Mouse (Mus musculus) heart, postnatal 0 days (tissue): ENCODE results near the gene Cadps2. TPM values are rescaled to one million over a fixed set of nuclear protein-coding genes. Genes with fewer than 3 reads are reported as not detected.

Experiments
- ATAC-seq: fragments of 200-750 bp; cut with Nextera tagmentation; 2 replicates; pipeline ENCODE4 v1.8.0; 2017; ENCODE audit warnings: low read depth, moderate number of reproducible peaks, moderate library complexity; ENCODE audit not compliant: insufficient read depth
- DNase-seq: peaks from one replicate; pipeline ENCODE4 v3.0.0-alpha.2; 2016; ENCODE audit warnings: low spot score
- H3K27ac ChIP-seq: fragments of 300-500 bp; sonication (generic); 2 replicates; pipeline ENCODE4 v1.5.1; 2014; ENCODE audit warnings: low read depth, mild to moderate bottlenecking
- H3K27me3 ChIP-seq: fragments of 300-500 bp; sonication (generic); 2 replicates; pipeline ENCODE4 v1.6.1; 2014; ENCODE audit warnings: low read length, mixed read lengths; ENCODE audit not compliant: control insufficient read depth, insufficient read depth
- H3K36me3 ChIP-seq: fragments of 300-500 bp; sonication (generic); replicated peaks from 2 replicates; pipeline ENCODE4 v1.6.1; 2014; ENCODE audit warnings: low read length, mixed read lengths; ENCODE audit not compliant: control insufficient read depth, insufficient read depth
- H3K4me1 ChIP-seq: fragments of 300-500 bp; sonication (generic); 2 replicates; pipeline ENCODE4 v1.6.1; 2014; ENCODE audit warnings: antibody characterized with exemption; ENCODE audit not compliant: control insufficient read depth, insufficient read depth
- H3K4me2 ChIP-seq: fragments of 300-500 bp; sonication (generic); 2 replicates; pipeline ENCODE4 v1.6.1; 2014; ENCODE audit warnings: low read depth, mild to moderate bottlenecking, low read length, moderate library complexity
- H3K4me3 ChIP-seq: fragments of 300-500 bp; sonication (generic); 2 replicates; pipeline ENCODE4 v1.5.1; 2014; ENCODE audit warnings: low read depth, low read length
- H3K9ac ChIP-seq: fragments of 300-500 bp; sonication (generic); replicated peaks from 2 replicates; pipeline ENCODE4 v1.6.1; 2014; ENCODE audit warnings: low read depth, low read length, mixed read lengths
- H3K9me3 ChIP-seq: fragments of 300-500 bp; sonication (generic); replicated peaks from 2 replicates; pipeline ENCODE4 v1.6.1; 2016; ENCODE audit warnings: low read length; ENCODE audit not compliant: control insufficient read depth
- CTCF ChIP-seq: IDR thresholded peaks from 2 replicates; pipeline ENCODE4 v1.5.1; 2016; ENCODE audit warnings: antibody characterized with exemption, control low read depth, low read depth
- EP300 ChIP-seq: IDR thresholded peaks from 2 replicates; pipeline ENCODE4 v1.6.1; 2016; ENCODE audit warnings: antibody characterized with exemption, low read depth
- WGBS: fragments of 180-500 bp; shearing (Covaris S2); extraction: QIAGEN DNeasy Blood & Tissue Kit; methylation state at CpG from one replicate; pipeline ENCODE4 v1.1.7; 2014; 5-methylcytosine and 5-hydroxymethylcytosine counted together
- polyA plus RNA-seq: library from polyadenylated mRNA; unstranded; fragments of >200 nt; fragmentation: Nextera tagmentation; extraction: Ambion mirVana; gene quantifications from 2 replicates; pipeline ENCODE4 v1.2.1, GENCODE M21; 2015
- total RNA-seq: library from RNA; depleted of rRNA; stranded (reverse); fragments of >200 nt; gene quantifications from 2 replicates; pipeline ENCODE4 v1.2.3, GENCODE M21; 2014; ENCODE audit warnings: low replicate concordance

Cadps2 gene
- total and polyA plus RNA-seq, 2 experiments from 2014 or later, result 0.44 to 1.8 TPM

DNA sequence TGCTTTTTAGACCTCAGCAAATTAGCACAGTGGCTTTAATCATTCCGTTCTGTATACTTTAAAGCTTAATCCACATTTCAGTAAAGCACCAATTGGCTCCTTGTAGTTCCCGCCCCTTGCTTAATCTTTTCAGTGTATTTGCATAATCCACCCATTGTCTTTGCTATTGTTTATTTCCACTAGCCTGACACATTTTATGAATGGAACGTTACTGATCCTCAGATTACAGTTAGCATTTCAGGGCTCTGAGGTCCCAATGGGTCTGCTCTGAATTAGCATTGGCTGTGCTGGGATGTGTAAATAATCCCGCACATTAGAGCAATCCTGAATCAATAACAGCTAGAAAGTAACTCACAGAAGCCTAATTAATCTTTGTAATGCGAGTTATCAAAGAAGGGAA, 452.5 kb downstream of the Cadps2 start:
- H3K9ac ChIP-seq, result no peak overlapping the region
- no peak overlapping the region for H3K4me2 ChIP-seq
- no peaks in the 10 kb centered on the region for H3K36me3 ChIP-seq
- ATAC-seq (no peak), DNase-seq (no peak)
- H3K4me1 ChIP-seq, result no peaks in the 10 kb centered on the region
- TF ChIP-seq CTCF, result no peak
- TF ChIP-seq EP300, result no peak
- WGBS, result 44% methylated on average over 5 of the region's 5 CpGs
- H3K4me3 ChIP-seq, result no peak overlapping the region
- H3K27ac ChIP-seq, result no peak overlapping the region
- H3K27me3 ChIP-seq, result no peaks in the 10 kb centered on the region
- no peaks in the 10 kb centered on the region for H3K9me3 ChIP-seq

DNA sequence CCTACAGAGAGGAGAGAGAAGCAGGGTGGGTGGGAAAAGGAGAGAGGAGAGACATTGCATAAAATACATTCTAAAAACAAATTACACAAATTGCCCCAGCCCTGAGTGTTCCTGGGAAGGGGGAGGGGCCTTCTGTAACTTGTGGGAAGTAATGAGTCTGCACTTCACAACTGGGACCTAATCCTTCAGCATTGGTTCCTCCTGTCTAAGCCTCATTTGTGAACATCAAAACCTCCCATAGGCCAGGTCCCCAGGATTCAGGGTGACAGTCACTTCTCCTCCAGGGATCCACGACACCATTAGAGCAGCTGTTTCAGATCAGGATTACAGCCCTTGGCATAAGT, 456.2 kb downstream of the Cadps2 start:
- Histone ChIP-seq H3K36me3 (no peaks in the 10 kb centered on the region), H3K4me3 (no peak overlapping the region), H3K4me1 (no peaks in the 10 kb centered on the region), H3K27ac (no peak overlapping the region), H3K4me2 (no peak overlapping the region), H3K9me3 (no peaks in the 10 kb centered on the region), H3K27me3 (no peaks in the 10 kb centered on the region), H3K9ac (no peak overlapping the region)
- ATAC-seq (no peak), DNase-seq (no peak)
- TF ChIP-seq CTCF (no peak), EP300 (no peak)
- WGBS, result 33% methylated on average over 1 of the region's 1 CpGs

DNA sequence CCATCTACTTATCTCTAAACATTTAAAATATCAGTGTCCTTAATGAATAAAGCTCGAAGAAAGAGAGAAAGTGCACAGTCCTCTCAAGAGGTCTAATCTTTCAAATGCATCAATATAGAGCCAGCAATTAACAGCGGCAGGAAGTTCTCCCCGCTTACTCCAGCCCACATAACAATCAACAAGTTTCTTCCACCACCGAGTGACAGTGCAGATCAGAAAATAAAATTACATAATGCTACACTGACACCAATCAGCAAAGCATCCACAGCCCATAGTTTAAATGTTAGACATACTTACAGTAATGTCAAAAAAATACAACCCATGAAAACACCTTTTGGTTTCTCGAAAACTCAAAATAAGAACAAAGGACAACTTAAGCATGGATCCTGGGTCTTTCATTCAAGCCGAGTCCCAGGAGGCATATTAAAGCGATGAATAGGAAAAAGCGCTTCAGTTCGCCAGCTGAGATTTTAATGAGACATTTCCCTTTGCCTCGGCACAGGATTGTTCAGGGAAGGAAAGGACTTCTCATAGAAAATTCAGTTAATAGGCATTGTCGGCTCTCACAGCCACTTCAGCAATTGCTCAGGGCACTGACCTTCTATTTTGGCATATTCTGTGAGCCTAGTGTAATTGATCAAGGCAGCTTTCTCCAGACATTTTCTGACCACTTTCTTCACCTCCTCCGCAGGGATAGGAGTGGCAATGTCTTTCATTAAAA, 456.8 kb downstream of the Cadps2 start:
- H3K36me3 ChIP-seq, result no peaks in the 10 kb centered on the region
- no peak for ATAC-seq
- no peak for TF ChIP-seq CTCF
- TF ChIP-seq EP300, result no peak
- no peak overlapping the region for H3K9ac ChIP-seq
- H3K27me3 ChIP-seq, result no peaks in the 10 kb centered on the region
- H3K4me1 ChIP-seq, result no peaks in the 10 kb centered on the region
- H3K9me3 ChIP-seq, result no peaks in the 10 kb centered on the region
- DNase-seq, result no peak
- no peak overlapping the region for H3K4me3 ChIP-seq
- no peak overlapping the region for H3K27ac ChIP-seq
- no peak overlapping the region for H3K4me2 ChIP-seq
- 47% methylated on average over 12 of the region's 12 CpGs for WGBS

DNA sequence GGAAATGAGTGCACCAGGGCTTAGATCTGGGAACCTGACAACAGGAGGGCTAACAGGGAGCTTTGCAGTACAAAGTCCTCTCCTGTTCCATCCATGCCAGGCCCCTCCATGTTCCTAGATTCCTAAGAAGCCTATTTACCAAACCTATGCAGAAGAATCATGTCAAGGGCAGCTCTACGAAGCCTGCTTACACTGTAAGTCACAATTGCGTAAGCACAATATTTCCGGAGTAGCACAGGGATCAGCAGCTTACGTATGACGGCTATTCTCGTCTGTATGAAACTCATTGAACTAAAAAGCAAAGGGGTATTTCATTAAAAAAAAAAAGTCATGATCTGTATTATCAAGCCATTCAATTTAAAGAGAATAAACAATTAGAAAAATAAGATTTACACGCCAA, 462.9 kb downstream of the Cadps2 start:
- no peaks in the 10 kb centered on the region for H3K9me3 ChIP-seq
- no peaks in the 10 kb centered on the region for H3K36me3 ChIP-seq
- no peak overlapping the region for H3K4me3 ChIP-seq
- H3K4me1 ChIP-seq, result no peaks in the 10 kb centered on the region
- no peak overlapping the region for H3K9ac ChIP-seq
- 84% methylated on average over 7 of the region's 7 CpGs for WGBS
- DNase-seq (no peak), ATAC-seq (no peak)
- TF ChIP-seq CTCF (no peak), EP300 (no peak)
- no peak overlapping the region for H3K27ac ChIP-seq
- no peak overlapping the region for H3K4me2 ChIP-seq
- H3K27me3 ChIP-seq, result no peaks in the 10 kb centered on the region

DNA sequence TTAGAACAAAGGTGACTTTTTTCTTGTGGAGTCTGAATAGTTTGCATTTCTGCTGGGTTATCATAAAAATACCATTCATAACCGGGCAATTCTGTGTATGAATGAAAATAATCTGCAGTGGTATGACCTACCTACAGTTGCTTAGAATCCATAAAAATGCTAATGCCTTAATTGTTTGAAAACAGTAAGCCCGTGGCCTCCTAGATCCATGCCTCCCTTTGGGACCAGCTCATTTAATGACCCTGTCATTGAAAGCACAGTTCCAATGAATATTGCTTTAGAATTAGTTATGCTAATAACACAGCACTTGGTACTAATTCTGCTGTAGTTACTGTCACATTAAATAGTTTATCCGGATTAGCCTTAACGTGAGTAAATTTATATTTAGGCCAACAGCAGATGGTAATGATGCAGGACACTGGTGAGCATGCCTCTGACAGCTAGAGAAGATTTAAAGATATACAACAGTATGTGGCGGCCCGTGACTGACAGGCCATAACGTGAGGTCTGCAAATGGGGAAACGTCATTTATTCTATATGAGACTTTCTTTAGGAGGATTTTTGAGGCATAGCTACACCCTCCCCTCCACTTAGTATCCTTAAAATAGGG, 477.3 kb downstream of the Cadps2 start:
- H3K36me3 ChIP-seq, result no peaks in the 10 kb centered on the region
- H3K27me3 ChIP-seq, result no peaks in the 10 kb centered on the region
- no peak overlapping the region for H3K9ac ChIP-seq
- ATAC-seq (no peak), DNase-seq (no peak)
- WGBS, result 69% methylated on average over 8 of the region's 8 CpGs
- no peaks in the 10 kb centered on the region for H3K4me1 ChIP-seq
- TF ChIP-seq EP300, result no peak
- no peak for TF ChIP-seq CTCF
- H3K27ac ChIP-seq, result no peak overlapping the region
- no peak overlapping the region for H3K4me3 ChIP-seq
- H3K4me2 ChIP-seq, result no peak overlapping the region
- no peaks in the 10 kb centered on the region for H3K9me3 ChIP-seq

DNA sequence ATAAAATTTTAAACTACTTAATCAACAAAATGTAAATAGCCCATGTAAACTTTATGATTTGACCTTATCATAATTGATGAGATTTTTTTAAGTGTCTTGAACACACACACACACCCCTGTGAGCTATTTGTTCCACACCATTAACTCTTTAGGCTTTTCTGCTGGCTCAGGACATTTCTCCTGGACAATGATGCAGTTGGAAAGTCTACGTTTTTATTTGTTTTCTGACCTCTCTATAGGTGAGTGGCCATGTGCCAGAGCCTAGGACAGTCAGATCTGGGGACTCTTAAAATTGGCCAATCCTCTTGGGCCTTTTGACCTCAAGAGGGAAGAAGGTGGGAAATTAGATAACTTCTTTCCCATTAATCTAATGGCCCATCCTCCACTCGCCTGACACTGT, 478.6 kb downstream of the Cadps2 start:
- Histone ChIP-seq H3K36me3 (no peaks in the 10 kb centered on the region), H3K27me3 (no peaks in the 10 kb centered on the region), H3K27ac (no peak overlapping the region), H3K4me1 (no peaks in the 10 kb centered on the region), H3K4me3 (no peak overlapping the region), H3K9me3 (no peaks in the 10 kb centered on the region), H3K9ac (no peak overlapping the region), H3K4me2 (no peak overlapping the region)
- no peak for DNase-seq
- 53% methylated on average over 2 of the region's 2 CpGs for WGBS
- no peak for ATAC-seq
- TF ChIP-seq CTCF (no peak), EP300 (no peak)
